Mouse (Mus musculus) forebrain, embryonic 15.5 days (tissue): ENCODE results near the gene Ankrd28. TPM values are rescaled to one million over a fixed set of nuclear protein-coding genes. Genes with fewer than 3 reads are reported as not detected.
A peak's percentile ranks its signal among the peaks of the same experiment; 100 is the strongest.

Experiments
- ATAC-seq: fragments of 200-750 bp; cut with Nextera tagmentation; replicated peaks from 2 replicates; pipeline ENCODE4 v1.8.0; 2017; ENCODE audit warnings: mild to moderate bottlenecking, moderate TSS enrichment, moderate library complexity
- H3K27ac ChIP-seq: fragments of 300-500 bp; sonication (generic); replicated peaks from 2 replicates; pipeline ENCODE4 v1.5.1; 2015; ENCODE audit warnings: mild to moderate bottlenecking, inconsistent platforms
- H3K27me3 ChIP-seq: fragments of 300-500 bp; sonication (generic); 2 replicates; pipeline ENCODE4 v1.6.1; 2015; ENCODE audit warnings: inconsistent platforms
- H3K36me3 ChIP-seq: fragments of 300-500 bp; sonication (generic); 2 replicates; pipeline ENCODE4 v1.6.1; 2015; ENCODE audit warnings: mild to moderate bottlenecking, inconsistent platforms
- H3K4me1 ChIP-seq: fragments of 300-500 bp; sonication (generic); 2 replicates; pipeline ENCODE4 v1.6.1; 2015; ENCODE audit warnings: inconsistent platforms
- H3K4me2 ChIP-seq: fragments of 300-500 bp; sonication (generic); replicated peaks from 2 replicates; pipeline ENCODE4 v1.6.1; 2015; ENCODE audit warnings: mild to moderate bottlenecking, inconsistent platforms
- H3K4me3 ChIP-seq: fragments of 300-500 bp; sonication (generic); 2 replicates; pipeline ENCODE4 v1.5.1; 2015; ENCODE audit warnings: mild to moderate bottlenecking, inconsistent platforms
- H3K9ac ChIP-seq: fragments of 300-500 bp; sonication (generic); replicated peaks from 2 replicates; pipeline ENCODE4 v1.6.1; 2015; ENCODE audit warnings: mild to moderate bottlenecking, inconsistent platforms
- H3K9me3 ChIP-seq: fragments of 300-500 bp; sonication (generic); 2 replicates; pipeline ENCODE4 v1.6.1; 2016; ENCODE audit warnings: inconsistent platforms
- WGBS: fragments of 180-500 bp; shearing (Covaris S2); methylation state at CpG from one replicate; pipeline ENCODE4 v1.1.7; 2015; ENCODE audit warnings: mixed read lengths; 5-methylcytosine and 5-hydroxymethylcytosine counted together
- polyA plus RNA-seq: library from polyadenylated mRNA; unstranded; fragments of >200 nt; fragmentation: Nextera tagmentation; extraction: Ambion mirVana; gene quantifications from 2 replicates; pipeline ENCODE4 v1.2.1, GENCODE M21; 2015

The Ankrd28 gene
- polyA plus RNA-seq, 1 experiment from 2014 or later = 11.6 TPM

GRCm38 (mm10) chr14:31831370-31831712, 890 bp upstream of the Ankrd28 start:
- H3K9ac ChIP-seq = peak overlapping the region; percentile 66
- H3K27ac ChIP-seq = peak overlapping the region; percentile 96
- peak overlapping the region; percentile 92 for H3K4me3 ChIP-seq
- WGBS = under 1% methylated on average over 7 of the region's 7 CpGs
- no peaks in the 10 kb centered on the region for H3K36me3 ChIP-seq
- 0 out of 2 replicates have a peak, but pooled peaks cover 2% of the 10 kb centered on the region for H3K9me3 ChIP-seq
- peak overlapping the region; percentile 51 for H3K4me2 ChIP-seq
- ATAC-seq = peak; percentile 48; the same call in 1 of the 2 replicates
- H3K27me3 ChIP-seq = no peaks in the 10 kb centered on the region
- peaks cover 25% of the 10 kb centered on the region for H3K4me1 ChIP-seq

GRCm38 (mm10) chr14:31829761-31830562, 489 bp downstream of the Ankrd28 start:
- Histone ChIP-seq H3K4me3 (peak overlapping the region; percentile 92), H3K4me1 (peaks cover 25% of the 10 kb centered on the region), H3K36me3 (no peaks in the 10 kb centered on the region), H3K4me2 (peak overlapping the region; percentile 78), H3K27ac (peak overlapping the region; percentile 96), H3K9me3 (no peaks in the 10 kb centered on the region), H3K9ac (peak overlapping the region; percentile 87), H3K27me3 (no peaks in the 10 kb centered on the region)
- ATAC-seq = peak; percentile 62
- under 1% methylated on average over 80 of the region's 97 CpGs for WGBS

- no peak overlapping the region for H3K9ac ChIP-seq
- no peak overlapping the region for H3K4me2 ChIP-seq
- H3K27ac ChIP-seq = no peak overlapping the region
- no peaks in the 10 kb centered on the region for H3K9me3 ChIP-seq
- peaks cover 24% of the 10 kb centered on the region for H3K4me1 ChIP-seq
- H3K27me3 ChIP-seq = no peaks in the 10 kb centered on the region
- H3K4me3 ChIP-seq = no peak overlapping the region
- H3K36me3 ChIP-seq = no peaks in the 10 kb centered on the region
- ATAC-seq = no peak
These were observed 3.2 kb downstream of the Ankrd28 start for GRCm38 (mm10) chr14:31827221-31827620.

GRCm38 (mm10) chr14:31809942-31810341, 20.5 kb downstream of the Ankrd28 start:
- no peak overlapping the region; the same call in 1 of the 2 replicates for H3K27ac ChIP-seq
- H3K36me3 ChIP-seq = no peaks in the 10 kb centered on the region; the same call in 1 of the 2 replicates
- no peaks in the 10 kb centered on the region for H3K27me3 ChIP-seq
- H3K4me3 ChIP-seq = no peak overlapping the region
- no peak overlapping the region for H3K9ac ChIP-seq
- no peaks in the 10 kb centered on the region for H3K4me1 ChIP-seq
- no peak for ATAC-seq
- H3K4me2 ChIP-seq = no peak overlapping the region
- H3K9me3 ChIP-seq = no peaks in the 10 kb centered on the region
- 94% methylated on average over 5 of the region's 5 CpGs for WGBS

GRCm38 (mm10) chr14:31803791-31804190, 26.7 kb downstream of the Ankrd28 start:
- Histone ChIP-seq H3K9ac (no peak overlapping the region), H3K27ac (no peak overlapping the region)

GRCm38 (mm10) chr14:31800976-31801375, 29.5 kb downstream of the Ankrd28 start:
- no peak for ATAC-seq
- H3K4me1 ChIP-seq = peaks cover 9% of the 10 kb centered on the region
- no peaks in the 10 kb centered on the region for H3K27me3 ChIP-seq
- H3K4me3 ChIP-seq = no peak overlapping the region
- H3K27ac ChIP-seq = no peak overlapping the region
- H3K9ac ChIP-seq = no peak overlapping the region
- WGBS = 91% methylated on average over 7 of the region's 7 CpGs
- no peak overlapping the region for H3K4me2 ChIP-seq
- H3K9me3 ChIP-seq = no peaks in the 10 kb centered on the region
- no peaks in the 10 kb centered on the region for H3K36me3 ChIP-seq

More at GRCm38 (mm10) chr14:31803791-31804190, 26.7 kb downstream of the Ankrd28 start:
- Histone ChIP-seq H3K4me1 (peaks cover 9% of the 10 kb centered on the region), H3K27me3 (no peaks in the 10 kb centered on the region), H3K36me3 (no peaks in the 10 kb centered on the region; the same call in 1 of the 2 replicates), H3K4me2 (no peak overlapping the region), H3K4me3 (no peak overlapping the region), H3K9me3 (no peaks in the 10 kb centered on the region)
- ATAC-seq = no peak
- WGBS = 39% methylated on average over 2 of the region's 2 CpGs

GRCm38 (mm10) chr14:31800446-31800845, 30.0 kb downstream of the Ankrd28 start:
- Histone ChIP-seq H3K27ac (0 out of 2 replicates have a peak overlapping the region, but pooled peaks have one; percentile 34), H3K4me3 (no peak overlapping the region), H3K4me2 (no peak overlapping the region), H3K4me1 (peaks cover 9% of the 10 kb centered on the region), H3K36me3 (no peaks in the 10 kb centered on the region), H3K27me3 (no peaks in the 10 kb centered on the region), H3K9me3 (no peaks in the 10 kb centered on the region), H3K9ac (no peak overlapping the region)
- no peak for ATAC-seq
- 71% methylated on average over 5 of the region's 5 CpGs for WGBS

GRCm38 (mm10) chr14:31798937-31799336, 31.5 kb downstream of the Ankrd28 start:
- H3K36me3 ChIP-seq = no peaks in the 10 kb centered on the region
- H3K4me2 ChIP-seq = no peak overlapping the region
- no peaks in the 10 kb centered on the region for H3K27me3 ChIP-seq
- WGBS = 78% methylated on average over 10 of the region's 10 CpGs
- H3K4me1 ChIP-seq = peaks cover 13% of the 10 kb centered on the region
- no peak overlapping the region for H3K4me3 ChIP-seq
- no peak for ATAC-seq
- no peak overlapping the region for H3K27ac ChIP-seq
- no peaks in the 10 kb centered on the region for H3K9me3 ChIP-seq
- no peak overlapping the region for H3K9ac ChIP-seq

GRCm38 (mm10) chr14:31795535-31795934, 34.9 kb downstream of the Ankrd28 start:
- H3K9ac ChIP-seq = no peak overlapping the region
- ATAC-seq = no peak
- no peaks in the 10 kb centered on the region for H3K27me3 ChIP-seq
- 0 out of 2 replicates have a peak overlapping the region, but pooled peaks have one; percentile 8 for H3K27ac ChIP-seq
- H3K36me3 ChIP-seq = no peaks in the 10 kb centered on the region
- H3K9me3 ChIP-seq = no peaks in the 10 kb centered on the region
- H3K4me2 ChIP-seq = no peak overlapping the region
- WGBS = 35% methylated on average over 1 of the region's 1 CpGs
- peaks cover 9% of the 10 kb centered on the region for H3K4me1 ChIP-seq
- no peak overlapping the region for H3K4me3 ChIP-seq

GRCm38 (mm10) chr14:31794776-31795126, 35.7 kb downstream of the Ankrd28 start:
- H3K9ac ChIP-seq = no peak overlapping the region
- no peak overlapping the region for H3K4me2 ChIP-seq
- H3K36me3 ChIP-seq = no peaks in the 10 kb centered on the region
- peak overlapping the region; percentile 47; the same call in 1 of the 2 replicates for H3K27ac ChIP-seq
- ATAC-seq = peak; percentile 69
- no peaks in the 10 kb centered on the region for H3K9me3 ChIP-seq
- H3K27me3 ChIP-seq = no peaks in the 10 kb centered on the region
- H3K4me1 ChIP-seq = peaks cover 6% of the 10 kb centered on the region
- 18% methylated on average over 1 of the region's 1 CpGs for WGBS
- no peak overlapping the region for H3K4me3 ChIP-seq

GRCm38 (mm10) chr14:31793979-31794775, 36.3 kb downstream of the Ankrd28 start:
- Histone ChIP-seq H3K27ac (no peak overlapping the region), H3K9me3 (no peaks in the 10 kb centered on the region), H3K4me2 (no peak overlapping the region), H3K4me3 (no peak overlapping the region), H3K27me3 (no peaks in the 10 kb centered on the region), H3K36me3 (no peaks in the 10 kb centered on the region), H3K9ac (no peak overlapping the region), H3K4me1 (peaks cover 6% of the 10 kb centered on the region)
- peak; percentile 91 for ATAC-seq
- WGBS = 55% methylated on average over 4 of the region's 4 CpGs

GRCm38 (mm10) chr14:31790797-31791196, 39.7 kb downstream of the Ankrd28 start:
- ATAC-seq = no peak
- Histone ChIP-seq H3K9me3 (no peaks in the 10 kb centered on the region), H3K27me3 (no peaks in the 10 kb centered on the region), H3K27ac (no peak overlapping the region), H3K4me1 (peaks cover 15% of the 10 kb centered on the region), H3K4me3 (no peak overlapping the region), H3K4me2 (no peak overlapping the region), H3K9ac (no peak overlapping the region), H3K36me3 (no peaks in the 10 kb centered on the region)
- WGBS = 69% methylated on average over 1 of the region's 1 CpGs
